Mouse (Mus musculus) R1 (cell line): ENCODE data around the gene Hist1h4f.

Experiments
- DNase-seq: peaks from one replicate; pipeline ENCODE4 v3.0.0-alpha.2; 2018; ENCODE audit warnings: low read depth, low spot score

Hist1h4f gene

GRCm38 (mm10) chr13:23515826-23516620 lies 35.4 kb downstream of the Hist1h4f start:
- DNase-seq: peak; percentile 80

GRCm38 (mm10) chr13:23515281-23515680 lies 36.2 kb downstream of the Hist1h4f start:
- peak; percentile 80 for DNase-seq

DNA sequence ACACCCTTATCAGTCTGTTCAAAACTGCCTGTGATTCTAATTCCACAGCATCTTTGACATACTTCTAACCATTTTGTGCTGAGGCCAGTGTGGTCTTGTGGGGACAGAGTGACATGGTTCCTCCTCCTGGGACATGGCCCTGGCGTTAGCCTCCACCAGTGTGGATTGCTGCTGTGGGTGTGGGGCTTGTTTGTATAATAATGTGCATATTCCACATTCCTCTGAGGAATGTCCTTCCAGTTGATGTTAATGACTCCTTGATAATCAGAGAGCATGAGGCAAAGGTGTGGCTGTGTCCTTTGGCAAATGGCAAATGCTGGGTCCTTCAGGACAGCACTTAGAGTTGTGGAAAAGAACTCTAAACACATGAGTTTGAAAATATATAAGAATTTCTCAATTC lies 37.9 kb downstream of the Hist1h4f start:
- DNase-seq: peak; percentile 88

DNA sequence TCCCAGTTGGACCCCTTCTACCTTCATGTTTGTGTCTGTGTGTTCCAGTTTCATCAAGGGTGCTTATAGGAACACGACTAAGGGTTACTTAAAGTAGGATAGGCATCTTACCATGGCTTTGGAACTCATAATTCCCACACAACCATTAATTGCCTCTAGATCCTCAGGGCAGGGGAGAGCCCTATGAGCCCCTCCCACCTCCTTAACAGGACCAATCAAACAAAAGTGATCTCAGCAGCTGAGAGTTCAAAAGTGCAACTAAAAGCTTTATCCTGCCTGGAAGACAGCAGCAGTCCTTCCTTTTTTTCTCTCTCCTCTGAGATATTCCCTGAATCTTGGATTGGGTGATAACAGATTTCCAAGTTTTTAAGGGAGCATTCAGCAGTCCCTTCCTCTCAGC lies 41.3 kb downstream of the Hist1h4f start:
- peak; percentile 74 for DNase-seq

- DNase-seq: peak; percentile 96
Observed at GRCm38 (mm10) chr13:23506819-23507515, 44.5 kb downstream of the Hist1h4f start.

DNA sequence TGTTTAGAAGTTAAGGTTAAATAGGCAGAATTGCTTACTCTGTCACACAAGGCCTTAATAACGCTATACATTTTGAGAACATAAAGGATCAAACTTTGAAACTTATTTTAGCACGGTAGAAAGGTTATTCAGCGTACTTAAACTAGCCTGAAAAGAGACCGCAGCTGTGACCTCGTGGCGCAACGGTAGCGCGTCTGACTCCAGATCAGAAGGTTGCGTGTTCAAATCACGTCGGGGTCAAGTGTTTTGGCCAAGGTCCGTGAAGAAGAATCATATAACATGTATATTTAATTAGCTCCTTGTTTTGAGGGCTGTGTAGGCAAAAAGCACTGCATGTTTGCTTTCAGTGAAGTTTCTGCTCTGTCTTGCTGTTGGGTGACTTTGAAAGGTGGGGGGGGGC lies 45.1 kb downstream of the Hist1h4f start:
- DNase-seq: peak; percentile 83

- peak; percentile 76 for DNase-seq
Observed at GRCm38 (mm10) chr13:23505662-23506345, 45.6 kb downstream of the Hist1h4f start.

- DNase-seq: peak; percentile 88
Observed at GRCm38 (mm10) chr13:23503797-23504196, 47.7 kb downstream of the Hist1h4f start.

DNA sequence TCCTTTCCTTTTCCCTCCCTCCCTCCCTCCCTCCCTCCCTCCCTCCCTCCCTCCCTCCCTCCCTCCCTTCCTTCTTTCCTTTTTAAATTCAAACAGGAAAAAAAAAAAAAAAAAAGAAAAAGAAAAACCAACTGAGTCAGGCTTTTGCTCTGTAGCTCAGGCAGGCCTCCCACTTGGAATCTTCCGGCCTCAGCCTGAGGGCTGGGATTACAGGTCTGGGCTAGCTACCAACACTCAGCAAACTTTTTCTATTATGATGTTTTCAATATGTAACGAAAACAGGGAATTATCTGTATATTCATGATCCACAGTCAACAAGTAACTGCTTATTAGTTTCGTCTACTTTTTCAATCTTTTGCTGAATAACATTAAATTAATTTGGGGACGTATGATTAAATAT lies 48.5 kb downstream of the Hist1h4f start:
- DNase-seq: no peak

GRCm38 (mm10) chr13:23502031-23502567 lies 49.3 kb downstream of the Hist1h4f start:
- DNase-seq: no peak

- no peak for DNase-seq
Observed at GRCm38 (mm10) chr13:23501511-23501910, 49.9 kb downstream of the Hist1h4f start.
